Mouse (Mus musculus) kidney, postnatal 10 days (tissue): ENCODE data around the gene Ripply1.

Experiments
- DNase-seq: peaks from one replicate; pipeline ENCODE4 v3.0.0; 2021; ENCODE audit warnings: mixed read lengths

The Ripply1 gene

DNA sequence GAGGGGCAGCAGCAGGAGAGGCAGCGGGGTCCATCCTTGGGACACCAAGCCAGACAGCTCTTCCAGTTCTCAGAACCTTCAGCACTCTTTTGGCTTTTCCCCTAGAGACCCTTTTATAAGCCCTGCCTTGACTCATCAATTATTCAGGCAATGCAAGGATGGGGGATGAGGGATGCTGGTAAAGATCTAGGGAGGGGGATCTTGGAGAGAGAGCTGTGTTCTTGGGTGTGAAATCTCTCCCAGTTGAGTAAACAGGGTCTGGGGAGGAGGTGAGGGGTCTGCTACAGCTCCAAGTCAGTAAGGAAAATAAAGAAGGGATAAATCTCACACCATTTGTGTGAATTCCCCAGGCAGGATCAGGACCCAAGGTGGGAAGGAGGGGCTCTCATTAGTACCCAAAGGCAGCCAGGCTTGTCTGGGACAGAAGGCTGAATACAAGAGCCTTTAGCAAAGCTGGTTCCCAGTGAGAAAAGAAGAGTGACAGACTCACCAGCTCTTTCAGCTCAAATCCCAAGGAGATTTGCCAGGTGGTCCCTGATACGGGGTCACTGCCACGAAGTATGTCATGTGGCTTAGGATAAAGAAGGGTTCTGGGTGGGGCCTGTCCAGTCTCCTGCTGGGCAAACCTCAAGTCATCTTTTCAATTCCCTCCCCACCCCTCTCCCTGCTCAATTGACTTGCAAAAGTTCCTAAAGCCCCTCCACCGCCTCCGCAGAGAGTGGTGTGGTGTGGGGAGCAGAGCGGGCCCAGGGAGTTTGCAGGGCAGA, at the start of gene Ripply1:
Ripply1 (minus strand) TSS at position 76 of the 767 bp plus-strand sequence.
- DNase-seq: no peak

DNA sequence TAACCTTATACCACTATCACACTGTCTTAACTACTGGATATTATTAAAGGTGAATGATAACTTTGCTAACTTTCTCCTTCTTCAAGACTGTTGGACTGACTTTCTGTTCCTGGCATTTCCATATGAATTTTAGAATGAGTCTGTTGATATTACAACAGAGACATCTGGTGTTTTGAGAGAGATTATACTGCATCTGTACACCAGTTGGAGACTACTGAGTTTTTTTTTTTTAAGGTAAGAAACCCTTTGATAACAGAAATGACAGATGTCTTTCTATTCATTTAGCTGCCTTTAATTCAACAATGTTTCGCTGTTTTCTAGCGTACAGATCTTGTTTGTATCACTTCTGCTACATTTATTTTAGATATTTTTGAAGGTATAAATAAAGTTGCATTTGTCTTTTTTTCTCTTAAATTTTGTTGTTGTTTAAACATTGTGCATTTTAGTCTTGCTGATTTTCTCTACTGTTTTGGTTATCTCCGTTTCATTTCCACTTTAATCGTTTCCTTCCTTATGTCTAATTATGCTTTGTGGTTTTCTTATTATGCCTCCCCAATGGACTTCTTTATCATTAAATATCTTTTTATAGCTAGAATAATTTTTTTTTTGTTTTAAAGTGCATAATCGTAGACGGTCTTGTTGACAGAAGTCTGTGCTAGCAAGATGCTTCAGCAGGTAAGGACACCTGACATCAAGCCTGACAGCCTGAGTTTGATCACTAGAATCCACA, 46.4 kb upstream of the Ripply1 start:
- no peak for DNase-seq

DNA sequence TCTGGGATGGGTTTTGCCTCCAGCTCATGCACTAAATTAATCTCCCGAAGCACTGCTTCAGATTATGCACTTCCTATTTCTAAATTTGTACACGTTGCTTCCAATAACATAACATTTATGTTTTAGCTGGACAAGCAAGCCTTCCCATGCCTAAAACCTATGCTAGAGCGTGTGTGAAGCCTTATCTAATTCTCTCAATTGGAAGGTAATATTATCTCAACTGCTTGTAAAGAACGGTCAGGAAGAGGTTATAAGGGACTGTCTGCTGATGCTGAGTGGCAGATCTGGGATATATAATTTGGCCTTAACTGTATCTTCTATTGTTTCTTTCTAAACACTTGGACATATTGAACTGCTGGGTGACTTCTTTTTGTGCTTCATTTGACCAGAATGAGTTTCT, 44.8 kb upstream of the Ripply1 start:
- no peak for DNase-seq

DNA sequence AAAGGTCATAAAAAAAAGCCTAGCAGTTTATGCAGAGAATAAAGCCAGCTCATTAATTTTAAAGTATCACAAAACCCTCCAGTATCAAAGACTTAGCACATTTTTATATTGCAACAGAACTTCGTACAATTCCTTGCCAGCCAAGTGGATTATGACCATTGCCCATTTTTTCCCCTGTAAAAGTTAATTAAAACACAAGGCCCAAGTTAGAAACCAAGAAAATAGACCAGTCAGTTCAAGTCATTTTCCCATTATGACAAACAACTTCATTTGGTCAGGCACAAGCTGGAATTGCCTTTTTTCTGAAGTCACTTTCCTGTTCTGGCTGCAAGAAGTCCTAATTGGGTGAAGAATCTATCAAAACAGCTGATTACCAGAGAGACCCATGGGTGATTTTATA, 43.2 kb upstream of the Ripply1 start:
- no peak for DNase-seq

DNA sequence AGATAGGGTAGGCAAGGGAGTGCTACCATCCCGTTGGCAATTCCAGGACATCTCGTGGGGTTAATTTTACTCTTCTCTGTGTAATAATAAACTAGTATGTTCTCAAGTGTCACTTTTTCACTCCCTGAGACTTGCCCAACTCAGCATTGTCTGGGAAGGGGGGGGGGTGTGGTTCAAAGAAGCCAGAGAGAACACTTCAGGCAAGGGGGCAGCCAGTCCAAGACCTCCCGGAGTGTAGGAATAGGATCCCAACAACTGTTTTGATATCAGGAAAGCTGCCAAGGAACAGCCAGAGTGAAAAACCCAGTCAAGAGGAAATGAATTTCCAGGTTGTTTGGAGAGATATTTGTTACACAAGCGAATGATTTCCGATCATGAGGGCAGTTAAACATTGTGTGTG, 33.0 kb upstream of the Ripply1 start:
- peak; percentile 39 for DNase-seq

DNA sequence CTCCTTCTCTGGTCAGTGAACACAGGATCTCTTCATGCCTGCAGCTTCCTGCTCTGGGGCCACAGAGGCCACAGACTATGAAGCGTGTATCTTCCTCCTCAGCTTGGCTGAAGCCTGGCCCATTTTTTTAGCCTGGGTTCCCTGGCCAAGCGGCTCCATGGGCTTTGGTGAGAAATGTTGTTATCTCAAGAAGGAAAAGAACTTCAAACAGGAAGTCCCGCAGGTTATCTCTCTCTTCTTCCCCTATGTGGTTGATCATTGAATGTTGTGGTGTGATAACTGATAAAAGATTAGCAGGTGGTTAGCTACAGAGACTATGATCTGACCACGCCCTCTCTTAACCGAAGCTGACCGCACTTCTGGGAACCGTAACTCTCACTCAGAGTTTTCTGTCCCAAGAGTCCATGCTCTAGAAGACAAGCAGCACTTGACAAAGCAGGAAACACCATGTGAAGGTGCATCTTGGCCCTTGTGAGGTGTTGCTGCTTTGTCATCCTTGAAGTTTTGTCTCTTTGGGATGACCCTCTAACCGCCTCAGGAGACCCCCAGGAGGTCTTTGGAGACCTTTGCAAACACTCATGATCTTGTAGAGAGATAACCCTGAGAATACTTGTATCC, 32.0 kb upstream of the Ripply1 start:
- DNase-seq: no peak

DNA sequence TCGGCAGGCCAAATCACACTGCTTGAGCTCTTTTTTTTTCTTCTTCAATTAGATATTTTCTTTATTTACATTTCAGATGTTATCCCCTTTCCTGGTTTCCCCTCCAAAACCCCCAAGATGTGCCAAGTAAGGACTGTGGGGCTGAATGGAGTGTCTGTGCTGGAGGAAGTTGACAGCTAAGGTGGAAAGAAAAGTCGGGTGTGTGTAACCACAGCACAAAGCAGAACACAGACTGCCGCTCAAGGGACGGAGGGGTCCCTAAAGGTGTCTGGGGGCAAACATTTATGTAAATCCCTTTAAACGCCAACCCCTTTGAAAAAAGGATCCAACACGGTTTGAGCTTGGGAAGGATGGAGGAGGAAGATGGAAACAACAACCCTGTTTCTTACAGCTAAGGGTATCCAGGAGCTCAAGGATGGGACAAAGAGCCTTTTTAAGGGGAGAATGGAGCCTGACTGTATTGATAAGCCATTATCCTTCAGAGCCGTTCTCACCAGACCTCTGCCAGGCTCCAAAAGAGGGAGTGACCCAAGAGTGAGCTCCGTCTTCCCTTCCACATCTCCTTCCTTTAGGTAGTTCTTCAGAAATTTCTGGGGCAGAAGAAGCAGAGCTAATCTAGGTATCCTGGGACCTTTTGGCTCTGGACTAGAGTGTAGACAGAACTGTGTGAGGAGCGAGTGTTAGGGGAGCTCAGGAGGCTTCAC, 31.3 kb upstream of the Ripply1 start:
- DNase-seq: no peak

DNA sequence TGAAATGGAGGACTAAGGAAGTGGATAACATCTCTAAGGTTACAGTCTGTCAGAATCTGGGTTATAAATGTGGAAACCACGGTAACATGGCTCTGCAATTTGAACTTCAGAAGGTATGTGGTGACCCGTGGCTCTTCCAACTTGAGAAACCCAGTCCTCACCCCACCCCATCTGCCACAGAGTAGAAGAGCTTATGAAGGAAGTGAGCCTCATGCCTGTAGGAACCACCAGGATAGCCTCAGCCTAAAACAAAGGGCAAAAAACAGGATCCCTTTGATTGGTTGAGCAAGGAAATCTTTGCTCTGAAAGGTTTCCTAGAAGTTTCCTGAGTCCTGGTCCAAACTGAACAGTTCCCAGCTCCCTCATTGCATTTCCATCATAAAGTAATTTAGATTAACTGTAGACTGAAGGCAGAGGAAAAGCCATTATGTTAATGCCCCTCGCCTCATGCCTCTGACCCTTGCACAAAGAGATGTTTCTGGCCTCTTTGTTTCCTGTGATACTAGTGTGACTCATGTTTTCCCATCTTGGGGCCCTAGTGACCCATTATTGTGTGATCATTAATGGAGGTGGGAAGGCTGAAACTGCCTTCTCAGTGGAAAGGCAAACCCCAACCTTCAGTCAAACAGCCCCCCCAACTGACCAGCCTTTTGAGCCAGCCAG, 30.6 kb upstream of the Ripply1 start:
- peak; percentile 20 for DNase-seq

DNA sequence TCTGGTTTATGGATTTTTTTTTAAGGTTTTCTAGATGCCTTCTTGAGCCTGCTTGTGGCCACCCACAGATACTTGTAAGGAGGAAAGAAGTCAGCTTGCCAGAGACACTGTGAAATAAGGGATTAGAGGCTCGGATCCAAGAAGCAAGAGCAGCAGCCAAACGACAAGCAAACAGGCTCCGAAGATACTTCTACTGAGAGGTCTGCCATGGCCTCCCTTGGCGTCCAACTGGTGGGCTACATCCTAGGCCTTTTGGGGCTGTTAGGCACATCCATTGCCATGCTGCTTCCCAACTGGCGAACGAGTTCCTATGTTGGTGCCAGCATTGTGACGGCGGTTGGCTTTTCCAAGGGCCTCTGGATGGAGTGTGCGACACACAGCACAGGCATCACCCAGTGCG, 26.3 kb upstream of the Ripply1 start:
- no peak for DNase-seq

DNA sequence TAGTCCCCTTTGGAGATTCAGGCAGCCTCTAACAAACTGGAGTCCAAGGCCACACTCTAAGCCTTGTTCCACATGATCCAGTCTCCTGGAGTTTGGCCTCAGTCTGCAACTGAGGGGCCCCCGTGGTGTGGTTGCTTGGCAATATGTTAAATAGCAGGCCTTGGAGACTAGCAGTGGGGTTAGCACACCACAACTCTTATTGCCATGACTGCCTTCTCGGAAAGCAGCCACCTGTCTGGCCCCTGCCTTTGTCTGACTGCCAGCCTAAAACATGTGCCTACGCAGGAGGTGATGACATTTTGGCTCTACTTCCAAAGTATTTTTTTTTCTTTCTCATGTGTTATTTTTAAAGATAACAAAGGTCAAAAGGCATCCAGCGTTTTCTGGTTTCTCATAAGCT, 25.9 kb upstream of the Ripply1 start:
- peak; percentile 36 for DNase-seq

DNA sequence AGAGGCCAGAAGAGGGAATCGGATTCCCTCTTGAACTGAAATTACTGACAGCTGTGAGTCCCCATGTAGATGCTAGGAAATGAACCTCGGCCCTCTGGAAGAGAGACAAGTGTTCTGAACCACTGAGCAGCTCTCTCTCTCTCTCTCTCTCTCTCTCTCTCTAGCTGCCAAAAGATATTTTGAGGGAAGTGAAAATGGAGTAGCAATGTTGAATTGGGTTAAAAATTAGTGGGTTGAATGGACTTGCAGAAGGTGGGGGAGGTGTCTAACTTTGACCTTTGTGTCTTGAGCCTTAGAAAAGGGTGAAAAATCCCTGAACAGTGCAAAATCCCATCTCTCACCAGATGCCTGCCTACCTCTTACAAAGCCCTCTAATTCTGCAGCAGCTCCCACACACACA, 25.2 kb upstream of the Ripply1 start:
- no peak for DNase-seq

DNA sequence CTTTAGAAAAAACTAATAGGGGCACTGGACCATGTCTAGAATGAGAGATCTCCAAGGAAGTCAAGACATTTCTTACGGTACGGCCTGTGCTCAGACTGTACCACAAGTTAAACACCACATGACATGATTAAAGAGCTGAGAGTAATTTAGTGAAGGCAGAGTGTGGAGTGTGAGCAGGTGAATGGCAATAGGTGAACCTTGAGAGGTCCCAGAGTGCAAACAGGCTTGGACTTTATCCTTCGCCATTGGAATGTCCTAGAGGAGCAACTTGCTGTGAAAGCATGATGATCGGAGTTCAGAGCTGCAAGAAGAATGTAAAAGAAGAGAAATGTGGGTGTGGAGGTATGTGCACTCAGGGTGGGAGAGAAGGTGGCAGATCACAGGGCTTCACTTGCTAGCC, 23.8 kb upstream of the Ripply1 start:
- no peak for DNase-seq

DNA sequence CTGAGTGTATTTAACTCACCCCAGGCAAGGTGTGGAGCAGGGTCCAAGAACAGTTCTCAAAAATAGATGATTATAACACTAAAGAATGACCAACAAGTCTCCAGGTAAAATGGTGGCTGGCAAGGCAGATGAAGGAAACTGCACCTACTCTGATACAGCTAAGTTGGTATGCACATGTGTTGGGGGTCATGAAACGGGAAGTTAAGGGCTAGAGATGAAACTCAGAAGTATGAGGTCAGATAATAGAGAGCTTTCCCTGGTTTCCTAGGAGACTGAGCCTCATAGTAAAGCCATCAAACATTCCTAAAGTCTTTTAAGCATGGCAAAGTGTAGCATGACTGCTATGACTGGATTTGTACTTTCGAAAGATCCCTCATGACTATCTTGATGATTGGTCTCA, 20.9 kb upstream of the Ripply1 start:
- DNase-seq: no peak

DNA sequence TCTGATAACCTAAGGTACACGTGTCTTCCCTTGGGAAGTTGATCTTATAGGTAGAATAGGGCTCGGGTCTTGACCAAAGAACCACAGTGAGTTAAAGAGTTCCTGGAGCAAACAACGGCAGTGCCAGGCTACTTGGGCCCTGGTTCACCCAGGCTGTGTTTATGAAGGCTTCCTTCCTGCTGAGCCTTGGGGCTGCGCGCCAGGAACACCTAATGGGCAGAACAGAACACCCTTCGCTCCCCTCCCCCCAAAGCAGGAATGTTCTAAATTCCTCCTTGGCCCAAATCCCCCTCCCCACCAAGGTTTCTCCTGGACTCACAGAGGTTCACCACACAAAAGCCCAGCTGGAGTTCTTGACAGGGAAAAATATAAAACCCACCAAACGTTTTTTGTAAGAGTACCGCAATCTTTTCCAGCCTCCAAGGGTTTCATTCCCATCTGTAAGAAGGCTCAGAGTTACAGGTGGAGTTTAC, 18.3 kb upstream of the Ripply1 start, which contains the start of gene Cldn2:
Cldn2 (plus strand) TSS at position 423 of the 473 bp plus-strand sequence.
- DNase-seq: peak; percentile 20

DNA sequence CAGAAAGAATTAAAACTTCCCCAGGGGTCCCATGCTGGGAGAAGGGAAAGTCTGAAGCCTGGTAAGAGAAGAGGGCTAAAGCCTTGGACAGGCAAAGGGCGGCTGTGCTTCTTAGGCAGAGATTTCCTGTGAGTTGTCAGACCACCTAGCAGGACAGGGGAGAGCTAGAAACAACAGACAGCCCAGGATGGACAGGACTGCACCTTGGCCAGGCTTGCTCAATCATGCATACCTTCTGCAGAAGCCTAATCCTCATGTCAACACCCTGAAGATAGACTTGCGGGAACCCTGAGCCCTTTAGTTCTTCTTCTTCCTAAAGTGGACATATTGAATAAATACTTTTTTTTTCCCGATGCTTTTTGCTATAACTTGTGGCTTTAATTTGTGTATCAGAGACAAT, 17.8 kb upstream of the Ripply1 start:
- no peak for DNase-seq

DNA sequence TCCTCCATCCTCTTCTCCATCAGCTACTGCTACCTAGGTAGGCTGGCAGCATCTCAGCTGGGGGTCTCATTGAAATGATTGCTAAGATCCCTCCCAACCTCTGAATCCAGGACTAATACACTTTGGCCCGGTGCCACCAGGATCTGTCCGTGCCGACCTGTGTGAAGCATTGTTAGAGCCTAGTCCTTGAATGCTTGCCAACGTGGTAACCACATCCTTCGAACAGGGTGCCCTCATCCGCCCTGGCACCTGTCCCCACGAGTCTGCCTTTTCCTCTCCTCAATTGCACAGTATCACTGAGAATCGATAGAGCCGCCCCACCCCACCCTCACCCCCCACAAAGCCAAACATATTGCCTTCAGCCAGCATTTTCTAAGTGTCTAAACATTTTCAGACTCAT, 15.7 kb upstream of the Ripply1 start:
- DNase-seq: peak; percentile 33

DNA sequence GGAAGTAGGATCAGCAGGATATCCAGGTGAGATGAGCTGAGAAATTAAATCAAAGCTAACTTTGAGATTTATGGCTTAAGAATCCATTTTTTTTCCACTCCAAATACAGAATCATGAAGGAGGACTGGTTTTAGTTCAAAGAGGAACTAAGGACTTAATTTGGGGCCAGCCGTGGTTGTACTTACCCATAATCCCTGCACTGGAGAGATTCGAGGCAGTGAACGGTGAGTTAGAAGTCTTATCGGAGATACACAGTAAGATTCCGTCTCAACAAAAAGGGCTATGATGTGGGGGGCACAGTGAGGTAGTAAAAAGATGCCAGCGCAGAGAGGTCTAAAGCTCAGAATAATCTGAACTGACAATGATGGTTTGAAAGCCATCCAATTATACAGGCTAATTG, 13.9 kb upstream of the Ripply1 start:
- no peak for DNase-seq

DNA sequence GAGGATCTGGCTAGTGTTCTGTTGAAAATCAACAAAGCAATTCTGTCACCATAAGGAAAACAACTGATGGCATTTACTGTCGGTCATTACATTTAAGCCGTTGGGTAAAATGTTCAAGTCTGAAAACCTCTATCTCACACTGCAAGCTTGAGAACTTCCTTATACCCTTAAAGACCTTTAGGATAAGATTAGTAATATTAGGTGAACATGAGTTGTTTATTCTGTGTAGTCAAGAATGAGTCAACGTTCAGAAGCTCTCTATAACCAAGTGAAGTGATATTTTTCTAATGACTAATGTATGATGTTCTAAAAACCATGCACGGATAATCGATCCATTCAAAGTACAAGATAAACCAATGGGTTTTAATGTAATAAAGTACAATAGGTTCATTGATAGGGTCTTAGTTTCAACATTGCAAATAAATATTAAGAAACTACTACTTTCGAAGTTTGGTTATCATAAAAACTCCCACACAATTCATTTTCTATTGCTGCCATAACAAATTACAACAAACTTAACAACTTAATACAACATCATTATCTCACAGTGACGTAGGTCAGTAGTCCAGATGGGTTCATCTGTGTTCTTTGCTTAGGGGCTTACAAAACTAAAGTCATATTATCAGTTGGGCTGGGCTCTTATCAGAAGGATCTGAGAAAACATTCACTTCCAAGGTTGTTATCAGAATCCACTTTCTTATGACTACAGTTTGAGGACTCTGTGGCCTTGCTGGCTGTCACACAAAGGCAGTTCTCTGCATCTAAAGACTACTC, 12.1 kb upstream of the Ripply1 start:
- no peak for DNase-seq

DNA sequence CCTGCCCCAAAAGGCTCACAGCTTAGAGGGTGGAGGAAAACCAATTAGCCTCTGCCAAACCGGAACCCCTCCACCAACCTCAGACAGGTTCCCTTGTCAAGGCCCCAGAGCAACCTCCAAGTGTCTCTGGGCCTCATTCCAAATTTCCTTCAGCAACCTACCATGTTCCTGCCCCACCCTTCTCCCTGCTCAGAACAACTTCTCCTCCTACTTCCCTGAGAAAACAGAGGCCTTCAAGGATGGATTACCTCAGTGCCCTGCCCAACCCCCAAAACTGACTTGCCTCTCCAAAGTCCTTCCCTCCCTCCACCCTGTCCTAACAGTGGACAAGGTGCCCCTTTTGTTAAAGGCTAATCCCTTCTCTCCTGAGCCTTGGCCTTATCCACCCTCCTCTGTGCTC, 3.6 kb upstream of the Ripply1 start:
- peak; percentile 19 for DNase-seq

DNA sequence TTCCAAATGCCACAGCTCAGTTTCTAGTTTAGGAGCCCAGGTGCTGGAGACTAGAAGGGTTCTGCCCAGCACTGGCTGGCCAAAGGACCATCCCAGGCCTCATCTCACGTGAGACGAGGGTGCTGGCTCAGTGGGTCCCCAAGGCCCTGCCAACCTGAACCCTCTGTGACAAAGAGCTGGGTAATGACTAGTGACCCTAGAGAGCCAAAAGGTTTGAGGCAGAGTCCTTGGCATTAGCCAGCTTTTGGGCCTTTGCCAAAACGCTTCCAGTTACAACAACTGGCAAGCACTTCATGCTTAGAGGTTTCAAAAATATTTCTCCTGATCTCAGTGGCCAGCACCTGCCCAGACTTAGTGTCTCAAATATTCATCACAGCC, 881 bp upstream of the Ripply1 start:
- peak; percentile 43 for DNase-seq

DNA sequence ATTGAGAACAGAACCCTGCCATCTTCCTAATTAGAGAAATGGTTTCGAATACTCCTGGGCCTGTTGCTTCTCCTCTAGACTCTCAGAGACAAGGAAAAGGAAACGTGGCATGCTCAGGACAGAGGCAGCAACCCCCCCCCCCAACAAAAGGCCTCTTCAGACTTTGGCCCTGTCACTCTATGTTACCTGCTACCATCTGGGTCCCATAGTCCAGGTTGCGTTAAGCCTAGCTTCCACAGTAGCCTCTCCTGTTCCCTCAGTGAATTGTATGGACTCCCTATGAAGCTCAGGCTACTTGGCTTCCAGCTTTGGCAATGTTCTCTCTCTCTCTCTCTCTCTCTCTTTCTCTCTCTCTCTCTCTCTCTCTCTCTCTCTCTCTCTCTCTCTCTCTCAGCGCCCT, 590 bp downstream of the Ripply1 start:
- DNase-seq: no peak

DNA sequence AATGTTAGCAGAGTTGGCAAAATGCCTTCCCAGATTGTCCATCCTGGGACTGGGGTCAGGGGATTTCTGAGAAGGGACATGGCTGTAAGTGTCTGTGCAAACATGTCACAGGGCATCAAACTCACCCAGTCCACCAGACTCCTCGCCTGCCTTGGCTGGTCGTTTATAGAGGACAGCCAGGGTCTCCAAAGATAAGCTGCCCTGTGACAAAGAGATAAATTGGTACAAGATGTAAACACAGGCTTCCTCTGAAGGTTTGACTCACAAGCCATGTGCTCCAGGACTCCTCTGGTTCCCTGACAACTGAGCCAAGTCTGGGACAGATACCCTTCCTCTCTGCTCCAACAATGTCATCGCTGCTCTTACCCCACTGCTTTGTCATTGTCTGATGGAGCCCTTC, 1.2 kb downstream of the Ripply1 start:
- no peak for DNase-seq
